Comparison of ENCODE assay signal across 8 mouse cellular contexts in genomic region chr19:47731931-47732330, GRCm38 (mm10). TPM values are rescaled to one million over a fixed set of nuclear protein-coding genes. Genes with fewer than 3 reads are reported as not detected.
DNase-seq lines count a peak whose midpoint lies in the region; ATAC-seq and TF ChIP-seq lines count a peak whose summit lies in the region.

No protein-coding gene starts in this region.

- peaks cover 2% of the 10 kb centered on the region; the same call in 1 of the 2 replicates for H3K4me1 ChIP-seq in bone marrow macrophage, adult 2 months (ENCODE audit: control insufficient read depth, insufficient read depth, low read length)
- H3K4me1 ChIP-seq in hindbrain, embryonic 10.5 days (replicated peaks): peaks cover 16% of the 10 kb centered on the region

- peak overlapping the region; percentile 98 for H3K4me3 ChIP-seq in bone marrow macrophage, adult 2 months (ENCODE audit: insufficient read depth, low read length)
- H3K4me3 ChIP-seq in hindbrain, embryonic 10.5 days: peak overlapping the region; percentile 90

- peak overlapping the region; percentile 75 for H3K27ac ChIP-seq in bone marrow macrophage, adult 2 months (ENCODE audit: insufficient read depth, low read depth, low read length)
- peak overlapping the region; percentile 97 for H3K27ac ChIP-seq in hindbrain, embryonic 10.5 days

- no peaks in the 10 kb centered on the region for H3K9me3 ChIP-seq in hindbrain, embryonic 10.5 days

- DNase-seq in kidney, adult 8-10 months: peak; percentile 30 to 55
- no peak for DNase-seq in kidney, adult 18-20 months
- DNase-seq in hindbrain, embryonic 10.5 days (ENCODE audit: low spot score): peak; percentile 71
- DNase-seq in left cerebral cortex, postnatal 36 days (ENCODE audit: low spot score in 2 of 2): peak; percentile 21 to 24
- peak; percentile 76 for DNase-seq in mesoderm, embryonic 11.5 days (ENCODE audit: low read depth, low spot score)
- peak; percentile 62 to 65 for DNase-seq in spleen, postnatal 36 days (ENCODE audit: low spot score in 2 of 2)

- peaks cover 45% of the 10 kb centered on the region for H3K36me3 ChIP-seq in hindbrain, embryonic 10.5 days

- ATAC-seq in erythroid progenitor cell, adult 5-6 weeks (replicated peaks; ENCODE audit: low FRiP score, poor library complexity, severe bottlenecking): peak; percentile 54

- no peak for TF ChIP-seq POLR2A in bone marrow macrophage, adult 2 months (IDR thresholded peaks at IDR 0.05; ENCODE audit: borderline replicate concordance, low read depth, low read length)

- intact Hi-C loops in left cerebral cortex, postnatal 36 days (cut with DNase I): loop anchor here (1.0 to 5.0 kb wide), 5 partner anchors 53 to 225 kb away; partner anchors contain the start of genes Slk and Stn1

- H3K27me3 ChIP-seq in hindbrain, embryonic 10.5 days (ENCODE audit: insufficient read depth, poor library complexity, severe bottlenecking): no peaks in the 10 kb centered on the region

- no peak for TF ChIP-seq CTCF in bone marrow macrophage, adult 2 months (IDR thresholded peaks at IDR 0.05; ENCODE audit: low read depth, low read length)

- WGBS in hindbrain, embryonic 10.5 days: 3% methylated on average over 14 of the region's 15 CpGs

RNA-seq across cellular contexts. Expression of gene Sfr1, which starts 0.4 kb away (rescaled TPM):
- 105 and 108 TPM in 2 replicates for polyA plus RNA-seq in bone marrow macrophage, adult 2 months (2012; ENCODE audit: insufficient read depth, insufficient read length, missing spikeins)
- total RNA-seq in erythroid progenitor cell, adult 5-6 weeks (2015; ENCODE audit: low replicate concordance): 44.3 and 44.9 TPM in 2 replicates
- total RNA-seq in erythroid progenitor cell, adult 5-6 weeks (2017; ENCODE audit: low replicate concordance): 31.9 and 63.3 TPM in 2 replicates
- 211 and 264 TPM in 2 replicates for polyA plus RNA-seq in hindbrain, embryonic 10.5 days (2016; fragmentation: Nextera tagmentation; extraction: Ambion mirVana)
- 10 to 100 TPM; 83.9 to 90.7 TPM for total RNA-seq in left cerebral cortex, postnatal 36 days (2021)

RNA-seq across cellular contexts. Expression of gene Col17a1, which starts 40.0 kb away (rescaled TPM):
- polyA plus RNA-seq in bone marrow macrophage, adult 2 months (2012; ENCODE audit: insufficient read depth, insufficient read length, missing spikeins): not detected in 2 replicates
- not detected in 2 replicates for total RNA-seq in erythroid progenitor cell, adult 5-6 weeks (2015; ENCODE audit: low replicate concordance)
- total RNA-seq in erythroid progenitor cell, adult 5-6 weeks (2017; ENCODE audit: low replicate concordance): not detected in 2 replicates
- 0.19 and 0.30 TPM in 2 replicates for polyA plus RNA-seq in hindbrain, embryonic 10.5 days (2016; fragmentation: Nextera tagmentation; extraction: Ambion mirVana)
- under 1 TPM; 0.32 TPM for total RNA-seq in left cerebral cortex, postnatal 36 days (2021)
